Mouse (Mus musculus) heart, embryonic 16.5 days (tissue): ENCODE measurements around the gene Gpank1. TPM values are rescaled to one million over a fixed set of nuclear protein-coding genes. Genes with fewer than 3 reads are reported as not detected.
A peak's percentile ranks its signal among the peaks of the same experiment; 100 is the strongest.

Source experiments
- ATAC-seq: fragments of 200-750 bp; cut with Nextera tagmentation; replicated peaks from 2 replicates; pipeline ENCODE4 v1.8.0; 2017; ENCODE audit warnings: moderate number of reproducible peaks; ENCODE audit not compliant: insufficient read depth, low FRiP score; ENCODE audit errors: extremely low read depth
- H3K27ac ChIP-seq: fragments of 300-500 bp; sonication (generic); 2 replicates; pipeline ENCODE4 v1.5.1; 2014; ENCODE audit warnings: mild to moderate bottlenecking, low read length, control low read depth, moderate library complexity
- H3K27me3 ChIP-seq: fragments of 300-500 bp; sonication (generic); 2 replicates; pipeline ENCODE4 v1.6.1; 2014; ENCODE audit warnings: low read length, mixed read lengths; ENCODE audit not compliant: control insufficient read depth, insufficient read depth
- H3K36me3 ChIP-seq: fragments of 300-500 bp; sonication (generic); 2 replicates; pipeline ENCODE4 v1.6.1; 2014; ENCODE audit not compliant: control insufficient read depth, insufficient read depth
- H3K4me1 ChIP-seq: fragments of 300-500 bp; sonication (generic); 2 replicates; pipeline ENCODE4 v1.6.1; 2014; ENCODE audit warnings: low read length, mixed read lengths; ENCODE audit not compliant: control insufficient read depth, insufficient read depth
- H3K4me2 ChIP-seq: fragments of 300-500 bp; sonication (generic); 2 replicates; pipeline ENCODE4 v1.6.1; 2014; ENCODE audit warnings: low read depth, mild to moderate bottlenecking, control low read depth, low read length
- H3K4me3 ChIP-seq: fragments of 300-500 bp; sonication (generic); 2 replicates; pipeline ENCODE4 v1.5.1; 2014; ENCODE audit warnings: mild to moderate bottlenecking, control low read depth, low read length
- H3K9ac ChIP-seq: fragments of 300-500 bp; sonication (generic); 2 replicates; pipeline ENCODE4 v1.6.1; 2014; ENCODE audit warnings: low read length, control low read depth
- H3K9me3 ChIP-seq: fragments of 300-500 bp; sonication (generic); replicated peaks from 2 replicates; pipeline ENCODE4 v1.6.1; 2016; ENCODE audit warnings: low read length; ENCODE audit not compliant: control insufficient read depth
- WGBS: fragments of 180-500 bp; shearing (Covaris S2); extraction: QIAGEN DNeasy Blood & Tissue Kit; methylation state at CpG from one replicate; pipeline ENCODE4 v1.1.7; 2014; 5-methylcytosine and 5-hydroxymethylcytosine counted together
- polyA plus RNA-seq: library from polyadenylated mRNA; unstranded; fragments of >200 nt; fragmentation: Nextera tagmentation; extraction: Ambion mirVana; gene quantifications from 2 replicates; pipeline ENCODE4 v1.2.1, GENCODE M21; 2015

Gene Gpank1
- polyA plus RNA-seq: 13.6 and 14.9 TPM in 2 replicates

- H3K4me2 ChIP-seq: peak within 1 kb of the TSS; percentile 88
- WGBS: under 1% methylated on average over 50 of the region's 50 CpGs
Measured at GRCm38 (mm10) chr17:35121143-35121799, at the start of gene Gpank1. TSS of gene Gpank1 (plus strand) at chr17:35121455.

GRCm38 (mm10) chr17:35074097-35074496 lies 47.2 kb upstream of the Gpank1 start:
- no peaks in the 10 kb centered on the region for H3K27me3 ChIP-seq
- no peaks in the 10 kb centered on the region for H3K36me3 ChIP-seq
- no peak for ATAC-seq
- peaks cover 14% of the 10 kb centered on the region for H3K4me1 ChIP-seq
- H3K4me3 ChIP-seq: no peak overlapping the region
- H3K27ac ChIP-seq: no peak overlapping the region
- no peak overlapping the region for H3K4me2 ChIP-seq
- WGBS: 48% methylated on average over 17 of the region's 17 CpGs
- H3K9me3 ChIP-seq: no peaks in the 10 kb centered on the region
- no peak overlapping the region for H3K9ac ChIP-seq

More at GRCm38 (mm10) chr17:35121143-35121799, at the start of gene Gpank1:
- no peaks in the 10 kb centered on the region for H3K9me3 ChIP-seq
- H3K4me3 ChIP-seq: peak within 1 kb of the TSS; percentile 78
- no peaks in the 10 kb centered on the region for H3K27me3 ChIP-seq
- peak within 1 kb of the TSS; percentile 88 for H3K9ac ChIP-seq
- peak; percentile 96 for ATAC-seq
- H3K4me1 ChIP-seq: peaks cover 19% of the 10 kb centered on the region
- H3K27ac ChIP-seq: peak within 1 kb of the TSS; percentile 92
- H3K36me3 ChIP-seq: peaks cover 26% of the 10 kb centered on the region

- WGBS: 44% methylated on average over 10 of the region's 10 CpGs
- peak within 1 kb of the TSS; percentile 36 for H3K4me3 ChIP-seq
- 0 out of 2 replicates have a peak within 1 kb of the TSS, but pooled peaks have one; percentile 2 for H3K27ac ChIP-seq
- no peaks in the 10 kb centered on the region for H3K27me3 ChIP-seq
- no peak for ATAC-seq
- H3K9me3 ChIP-seq: no peaks in the 10 kb centered on the region
- no peaks in the 10 kb centered on the region for H3K36me3 ChIP-seq
- peak within 1 kb of the TSS; percentile 60 for H3K4me2 ChIP-seq
- peak within 1 kb of the TSS; percentile 60 for H3K9ac ChIP-seq
- H3K4me1 ChIP-seq: peaks cover 21% of the 10 kb centered on the region
Measured at GRCm38 (mm10) chr17:35076507-35077176, 44.6 kb upstream of the Gpank1 start, which contains the start of gene Ly6g6e. TSS of gene Ly6g6e (plus strand) at chr17:35076902.

DNA sequence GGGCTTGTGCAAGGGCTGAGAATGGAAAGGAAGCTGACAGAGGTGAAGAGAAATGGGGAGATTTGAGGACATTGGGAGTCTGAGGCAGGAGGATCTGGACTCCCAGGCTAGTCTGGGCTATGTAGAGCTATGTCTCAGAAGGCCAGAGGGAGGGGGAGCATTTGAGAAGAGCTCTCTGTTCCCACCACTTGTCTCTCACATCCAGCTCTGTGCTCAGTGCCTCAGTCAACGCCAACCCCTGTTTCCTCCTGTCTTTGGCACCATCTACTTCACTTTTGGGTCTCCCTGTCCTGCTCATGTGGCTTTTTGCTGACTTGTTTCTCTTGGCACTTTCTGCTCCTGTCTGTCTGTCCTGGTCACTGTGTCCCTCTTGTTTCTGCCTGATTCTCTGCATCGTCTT lies 44.0 kb upstream of the Gpank1 start:
- Histone ChIP-seq H3K9me3 (no peaks in the 10 kb centered on the region), H3K9ac (peak overlapping the region; percentile 60), H3K4me1 (peaks cover 21% of the 10 kb centered on the region), H3K36me3 (no peaks in the 10 kb centered on the region), H3K4me2 (peak overlapping the region; percentile 60), H3K27me3 (no peaks in the 10 kb centered on the region), H3K4me3 (peak overlapping the region; percentile 36), H3K27ac (0 out of 2 replicates have a peak overlapping the region, but pooled peaks have one; percentile 2)
- WGBS: 40% methylated on average over 2 of the region's 2 CpGs
- no peak for ATAC-seq

DNA sequence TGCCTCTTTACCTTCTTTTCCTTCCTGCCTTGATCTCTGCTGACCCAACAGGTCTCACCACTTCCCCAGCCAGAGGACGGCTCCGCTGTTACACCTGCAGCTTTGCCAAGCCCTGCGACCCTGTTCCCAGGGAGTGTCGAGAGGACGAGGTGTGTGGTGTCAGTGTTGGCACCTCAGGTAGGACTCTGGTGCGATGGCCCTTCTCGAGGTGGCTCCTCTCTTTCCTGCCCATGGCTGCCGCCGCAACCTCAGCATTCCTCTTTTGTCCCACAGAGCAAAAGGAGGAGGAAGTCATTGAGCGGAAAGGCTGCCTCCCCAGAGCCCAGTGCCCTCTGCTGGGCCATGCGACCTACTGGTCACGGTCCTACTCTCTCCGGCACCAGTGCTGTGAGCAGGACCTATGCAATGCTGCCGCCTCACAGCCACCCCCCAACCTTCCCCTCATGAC lies 43.4 kb upstream of the Gpank1 start, which contains the start of gene Ly6g6d:
Gene Ly6g6d, minus strand, starts transcription at position 280 of the 448 bp plus-strand sequence.
- 12% methylated on average over 14 of the region's 14 CpGs for WGBS
- H3K27ac ChIP-seq: 0 out of 2 replicates have a peak within 1 kb of the TSS, but pooled peaks have one; percentile 2

GRCm38 (mm10) chr17:35079778-35080177 lies 41.5 kb upstream of the Gpank1 start:
- Histone ChIP-seq H3K9ac (0 out of 2 replicates have a peak overlapping the region, but pooled peaks have one; percentile 40), H3K27me3 (no peaks in the 10 kb centered on the region), H3K4me1 (peaks cover 21% of the 10 kb centered on the region), H3K9me3 (no peaks in the 10 kb centered on the region), H3K4me3 (peak overlapping the region; percentile 21), H3K36me3 (no peaks in the 10 kb centered on the region), H3K4me2 (peak overlapping the region; percentile 53), H3K27ac (no peak overlapping the region)
- WGBS: 16% methylated on average over 9 of the region's 9 CpGs
- ATAC-seq: peak; percentile 44; the same call in 1 of the 2 replicates

More for the DNA sequence above, 43.4 kb upstream of the Gpank1 start, which contains the start of gene Ly6g6d:
- Histone ChIP-seq H3K4me3 (peak within 1 kb of the TSS; percentile 36), H3K4me2 (peak within 1 kb of the TSS; percentile 60), H3K27me3 (no peaks in the 10 kb centered on the region), H3K9me3 (no peaks in the 10 kb centered on the region), H3K4me1 (peaks cover 21% of the 10 kb centered on the region), H3K9ac (peak within 1 kb of the TSS; percentile 60), H3K36me3 (no peaks in the 10 kb centered on the region)
- ATAC-seq: peak; percentile 77

- 36% methylated on average over 6 of the region's 6 CpGs for WGBS
- H3K36me3 ChIP-seq: no peaks in the 10 kb centered on the region
- H3K4me2 ChIP-seq: peak overlapping the region; percentile 53
- H3K4me3 ChIP-seq: no peak overlapping the region
- no peaks in the 10 kb centered on the region for H3K9me3 ChIP-seq
- peaks cover 21% of the 10 kb centered on the region for H3K4me1 ChIP-seq
- 0 out of 2 replicates have a peak overlapping the region, but pooled peaks have one; percentile 40 for H3K9ac ChIP-seq
- no peak for ATAC-seq
- H3K27ac ChIP-seq: no peak overlapping the region
- no peaks in the 10 kb centered on the region for H3K27me3 ChIP-seq
Measured at GRCm38 (mm10) chr17:35080248-35080647, 41.0 kb upstream of the Gpank1 start.

GRCm38 (mm10) chr17:35080710-35081109 lies 40.5 kb upstream of the Gpank1 start:
- Histone ChIP-seq H3K4me3 (no peak overlapping the region), H3K4me1 (peaks cover 21% of the 10 kb centered on the region), H3K4me2 (no peak overlapping the region), H3K9ac (no peak overlapping the region), H3K27ac (no peak overlapping the region), H3K36me3 (no peaks in the 10 kb centered on the region), H3K9me3 (no peaks in the 10 kb centered on the region), H3K27me3 (no peaks in the 10 kb centered on the region)
- 87% methylated on average over 4 of the region's 4 CpGs for WGBS
- ATAC-seq: no peak
